Mouse (Mus musculus): ENCODE measurements around the gene Ccdc116. TPM values are rescaled to one million over a fixed set of nuclear protein-coding genes. Genes with fewer than 3 reads are reported as not detected.

The Ccdc116 gene
- polyA plus RNA-seq, 2 experiments, result 0.37 to 0.92 TPM

DNA sequence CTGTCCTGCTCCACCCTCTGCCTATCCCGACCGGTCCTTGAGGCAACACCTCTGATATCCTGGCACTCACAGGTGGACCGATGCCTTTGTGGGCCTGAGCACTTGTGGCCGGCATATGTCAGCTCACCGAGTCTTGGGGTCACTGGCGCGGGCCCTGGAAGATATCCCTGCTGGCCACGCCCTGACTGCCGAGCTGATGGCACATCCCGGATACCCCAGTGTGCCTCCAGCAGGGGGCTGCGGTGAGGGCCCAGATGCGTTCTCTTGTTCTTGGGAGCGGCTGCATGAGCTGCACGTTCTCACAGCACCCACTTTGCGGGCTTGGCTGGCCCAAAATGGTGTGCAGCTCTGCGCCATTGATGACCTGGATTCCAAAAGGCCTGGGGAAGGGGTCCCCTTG is 1.1 kb upstream of the Ccdc116 start:
- peaks cover 2 to 10% of the 10 kb centered on the region in 2 experiments; a peak in 3 of 4 replicates for H3K4me1 ChIP-seq (replicated peaks; ENCODE audit: control insufficient read depth in 2 of 2, insufficient read depth in 2 of 2, low read length in 1 of 2)
- H3K9ac ChIP-seq (replicated peaks), result no peak overlapping the region
- ATAC-seq (ENCODE audit: insufficient read depth) (peak; percentile 65), DNase-seq (ENCODE audit: low read depth in 3 of 3, low spot score in 3 of 3) (peak in 1 of 3 experiments; percentile 38)
- peak overlapping the region; percentile 99 for H3K4me2 ChIP-seq (ENCODE audit: low read depth)
- no peaks in the 10 kb centered on the region for H3K27me3 ChIP-seq (ENCODE audit: control insufficient read depth, insufficient read depth, low read length)
- H3K36me3 ChIP-seq (replicated peaks; ENCODE audit: control insufficient read depth, insufficient read depth, low read depth), result peaks cover 9% of the 10 kb centered on the region
- peak overlapping the region; percentile 58 to 73; a peak in 2 of 4 replicates for H3K4me3 ChIP-seq (ENCODE audit: insufficient read depth in 1 of 2, low read depth in 2 of 2, low read length in 2 of 2)
- no peak overlapping the region for H3K27ac ChIP-seq
- TF ChIP-seq CTCF (IDR thresholded peaks at IDR 0.05; ENCODE audit: low read depth) (peak; percentile 69), EP300 (IDR thresholded peaks at IDR 0.05; ENCODE audit: low read depth) (no peak)
- WGBS (ENCODE audit: insufficient replicate concordance), result 6% methylated on average over 16 of the region's 16 CpGs
- no peaks in the 10 kb centered on the region for H3K9me3 ChIP-seq (ENCODE audit: control insufficient read depth, low read length)

- WGBS (ENCODE audit: insufficient replicate concordance), result under 1% methylated on average over 41 of the region's 41 CpGs
- ATAC-seq (ENCODE audit: insufficient read depth), result peak; percentile 17; the same call in 1 of the 2 replicates
- Histone ChIP-seq H3K4me1 (replicated peaks; ENCODE audit: control insufficient read depth in 2 of 2, insufficient read depth in 2 of 2, low read length in 1 of 2) (peaks cover 2 to 10% of the 10 kb centered on the region in 2 experiments; a peak in 3 of 4 replicates), H3K4me2 (ENCODE audit: low read depth) (peak overlapping the region; percentile 99), H3K9me3 (ENCODE audit: control insufficient read depth, low read length) (no peaks in the 10 kb centered on the region), H3K27me3 (ENCODE audit: control insufficient read depth, insufficient read depth, low read length) (no peaks in the 10 kb centered on the region), H3K27ac (no peak overlapping the region), H3K9ac (replicated peaks) (peak overlapping the region; percentile 66), H3K36me3 (replicated peaks; ENCODE audit: control insufficient read depth, insufficient read depth, low read depth) (peaks cover 7% of the 10 kb centered on the region), H3K4me3 (ENCODE audit: insufficient read depth in 1 of 2, low read depth in 2 of 2, low read length in 2 of 2) (peak overlapping the region; percentile 58 to 73)
- TF ChIP-seq CTCF (IDR thresholded peaks at IDR 0.05; ENCODE audit: low read depth) (no peak), EP300 (IDR thresholded peaks at IDR 0.05; ENCODE audit: low read depth) (no peak)
- no peak for DNase-seq (ENCODE audit: low read depth in 3 of 3, low spot score in 3 of 3)
Observed at GRCm38 (mm10) chr16:17147391-17147929, 431 bp upstream of the Ccdc116 start.

- peak in 1 of 3 experiments; percentile 41 for DNase-seq (ENCODE audit: low read depth in 3 of 3, low spot score in 3 of 3)
- no peak for ATAC-seq (ENCODE audit: insufficient read depth)
- Histone ChIP-seq H3K27ac (no peak within 1 kb of the TSS), H3K9me3 (ENCODE audit: control insufficient read depth, low read length) (no peaks in the 10 kb centered on the region), H3K9ac (replicated peaks) (no peak within 1 kb of the TSS), H3K4me1 (replicated peaks; ENCODE audit: control insufficient read depth in 2 of 2, insufficient read depth in 2 of 2, low read length in 1 of 2) (peaks cover 2 to 10% of the 10 kb centered on the region in 2 experiments; a peak in 3 of 4 replicates), H3K36me3 (replicated peaks; ENCODE audit: control insufficient read depth, insufficient read depth, low read depth) (no peaks in the 10 kb centered on the region), H3K27me3 (ENCODE audit: control insufficient read depth, insufficient read depth, low read length) (no peaks in the 10 kb centered on the region), H3K4me2 (ENCODE audit: low read depth) (no peak within 1 kb of the TSS), H3K4me3 (ENCODE audit: insufficient read depth in 1 of 2, low read depth in 2 of 2, low read length in 2 of 2) (no peak within 1 kb of the TSS)
- 25% methylated on average over 7 of the region's 7 CpGs for WGBS (ENCODE audit: insufficient replicate concordance)
- TF ChIP-seq EP300 (IDR thresholded peaks at IDR 0.05; ENCODE audit: low read depth), result no peak
Observed at GRCm38 (mm10) chr16:17144339-17144738, 2.7 kb downstream of the Ccdc116 start, which contains the start of gene Ydjc. TSS of gene Ydjc (plus strand) at chr16:17144621.

DNA sequence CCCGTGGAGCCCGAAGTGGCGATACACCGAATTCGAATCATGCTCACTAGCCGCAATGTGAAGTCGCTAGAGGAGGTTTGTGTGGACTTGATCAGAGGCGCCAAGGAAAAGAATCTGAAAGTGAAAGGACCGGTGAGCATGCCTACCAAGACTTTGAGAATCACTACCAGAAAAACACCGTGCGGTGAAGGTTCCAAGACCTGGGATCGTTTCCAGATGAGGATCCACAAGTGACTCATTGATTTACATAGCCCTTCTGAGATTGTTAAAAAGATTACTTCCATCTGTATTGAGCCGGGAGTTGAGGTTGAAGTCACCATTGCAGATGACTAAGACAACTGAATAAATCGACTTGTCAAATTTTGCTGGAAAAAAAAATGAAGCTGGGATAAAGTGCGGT is 9.7 kb downstream of the Ccdc116 start:
- no peaks in the 10 kb centered on the region for H3K27me3 ChIP-seq (ENCODE audit: control insufficient read depth, insufficient read depth, low read length)
- no peak overlapping the region for H3K9ac ChIP-seq (replicated peaks)
- no peaks in the 10 kb centered on the region for H3K36me3 ChIP-seq (replicated peaks; ENCODE audit: control insufficient read depth, insufficient read depth, low read depth)
- no peak overlapping the region for H3K4me3 ChIP-seq (ENCODE audit: insufficient read depth in 1 of 2, low read depth in 2 of 2, low read length in 2 of 2)
- ATAC-seq (ENCODE audit: insufficient read depth) (no peak), DNase-seq (ENCODE audit: low read depth in 3 of 3, low spot score in 3 of 3) (no peak)
- 72% methylated on average over 15 of the region's 15 CpGs for WGBS (ENCODE audit: insufficient replicate concordance)
- TF ChIP-seq EP300 (IDR thresholded peaks at IDR 0.05; ENCODE audit: low read depth), result no peak
- TF ChIP-seq CTCF (IDR thresholded peaks at IDR 0.05; ENCODE audit: low read depth), result no peak
- peaks cover 4 to 5% of the 10 kb centered on the region in 2 experiments; a peak in 3 of 4 replicates for H3K4me1 ChIP-seq (replicated peaks; ENCODE audit: control insufficient read depth in 2 of 2, insufficient read depth in 2 of 2, low read length in 1 of 2)
- H3K27ac ChIP-seq, result no peak overlapping the region
- no peaks in the 10 kb centered on the region for H3K9me3 ChIP-seq (ENCODE audit: control insufficient read depth, low read length)
- H3K4me2 ChIP-seq (ENCODE audit: low read depth), result no peak overlapping the region

DNA sequence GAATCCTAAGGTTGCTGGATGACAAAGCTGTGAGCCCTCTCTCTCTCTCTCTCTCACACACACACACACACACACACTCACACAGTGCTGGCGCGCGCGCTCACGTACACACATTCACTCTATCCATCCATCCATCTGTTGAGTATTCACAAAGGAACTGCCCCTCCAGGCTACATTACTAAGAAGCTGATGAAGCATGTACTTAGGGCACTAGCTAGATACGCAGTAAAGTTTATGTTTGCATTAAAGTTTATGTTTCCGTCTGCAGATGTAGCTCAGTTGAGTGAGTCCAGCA is 14.2 kb downstream of the Ccdc116 start:
- H3K9me3 ChIP-seq (ENCODE audit: control insufficient read depth, low read length), result no peaks in the 10 kb centered on the region
- peak overlapping the region; percentile 36; the same call in 1 of the 2 replicates for H3K27ac ChIP-seq
- peak overlapping the region; percentile 64 for H3K9ac ChIP-seq (replicated peaks)
- H3K4me1 ChIP-seq (replicated peaks; ENCODE audit: control insufficient read depth in 2 of 2, insufficient read depth in 2 of 2, low read length in 1 of 2), result peaks cover 9 to 11% of the 10 kb centered on the region in 2 experiments
- DNase-seq (ENCODE audit: low read depth in 3 of 3, low spot score in 3 of 3), result no peak
- no peaks in the 10 kb centered on the region for H3K36me3 ChIP-seq (replicated peaks; ENCODE audit: control insufficient read depth, insufficient read depth, low read depth)
- ATAC-seq (ENCODE audit: insufficient read depth), result peak; percentile 13; the same call in 1 of the 2 replicates
- WGBS (ENCODE audit: insufficient replicate concordance), result 43% methylated on average over 7 of the region's 7 CpGs
- no peak for TF ChIP-seq CTCF (IDR thresholded peaks at IDR 0.05; ENCODE audit: low read depth)
- TF ChIP-seq EP300 (IDR thresholded peaks at IDR 0.05; ENCODE audit: low read depth), result no peak
- no peaks in the 10 kb centered on the region for H3K27me3 ChIP-seq (ENCODE audit: control insufficient read depth, insufficient read depth, low read length)
- H3K4me3 ChIP-seq (ENCODE audit: insufficient read depth in 1 of 2, low read depth in 2 of 2, low read length in 2 of 2), result peak overlapping the region; percentile 60 to 76
- H3K4me2 ChIP-seq (ENCODE audit: low read depth), result peak overlapping the region; percentile 100
